Mouse (Mus musculus) neural tube, embryonic 10.5 days (tissue): ENCODE data around the gene Tle1.

Experiments used
- DNase-seq: peaks from one replicate; pipeline ENCODE4 v3.0.0-alpha.2; 2017; ENCODE audit warnings: low spot score; ENCODE audit errors: extremely low spot score

The Tle1 gene

DNA sequence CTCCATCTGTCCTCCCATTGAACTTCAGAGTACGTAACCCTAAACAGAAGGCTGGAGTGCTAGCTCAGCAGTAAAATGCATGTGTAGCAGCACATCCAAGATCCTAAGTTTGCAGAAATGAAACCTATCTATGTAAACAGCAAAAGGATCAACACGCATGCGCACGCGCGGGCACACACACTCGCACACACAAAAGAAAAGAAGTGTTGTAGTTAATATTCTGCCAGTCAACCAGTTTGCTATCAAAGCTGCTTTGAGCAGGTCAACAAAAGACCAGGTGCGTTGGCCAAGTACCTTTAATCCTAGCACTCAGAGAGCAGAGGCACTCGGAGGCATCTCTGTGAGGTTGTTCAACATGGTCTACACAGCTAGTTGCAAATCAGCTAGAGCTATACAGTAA lies 35.0 kb downstream of the Tle1 start:
- no peak for DNase-seq

DNA sequence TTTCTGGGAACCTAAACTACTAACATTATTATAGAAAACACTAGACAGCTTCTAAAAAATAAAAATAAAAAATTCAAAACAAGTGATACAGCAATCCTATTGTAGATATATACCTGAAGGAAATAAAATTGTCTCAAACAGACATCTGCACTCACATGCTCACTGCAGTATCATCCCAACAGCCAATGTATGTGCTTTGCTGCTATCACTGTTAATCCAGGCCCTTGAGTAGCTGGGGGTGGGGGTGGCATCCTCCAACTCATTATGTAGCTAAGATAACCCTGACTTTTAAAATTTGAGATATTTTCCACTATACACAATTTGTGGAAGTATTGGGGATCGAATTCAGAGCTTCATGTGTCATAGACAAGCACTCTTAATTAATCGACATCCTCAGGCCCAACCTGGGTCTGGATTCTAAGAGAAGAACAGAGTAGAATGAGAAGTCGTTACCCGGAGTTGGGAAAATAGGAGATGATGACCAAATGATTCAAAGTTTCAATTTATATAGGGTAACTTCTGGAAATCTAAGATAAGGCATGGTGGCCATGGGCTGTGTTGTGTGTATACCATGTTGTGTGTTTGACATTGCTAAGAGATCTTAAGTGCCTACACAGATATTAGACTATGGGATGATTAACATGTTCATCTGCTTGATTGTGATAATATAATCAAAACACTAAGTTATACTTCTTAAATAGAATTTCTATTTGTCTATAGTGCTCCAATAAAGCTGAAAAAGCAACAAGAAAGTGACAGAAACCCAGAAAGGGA lies 38.1 kb downstream of the Tle1 start:
- no peak for DNase-seq

DNA sequence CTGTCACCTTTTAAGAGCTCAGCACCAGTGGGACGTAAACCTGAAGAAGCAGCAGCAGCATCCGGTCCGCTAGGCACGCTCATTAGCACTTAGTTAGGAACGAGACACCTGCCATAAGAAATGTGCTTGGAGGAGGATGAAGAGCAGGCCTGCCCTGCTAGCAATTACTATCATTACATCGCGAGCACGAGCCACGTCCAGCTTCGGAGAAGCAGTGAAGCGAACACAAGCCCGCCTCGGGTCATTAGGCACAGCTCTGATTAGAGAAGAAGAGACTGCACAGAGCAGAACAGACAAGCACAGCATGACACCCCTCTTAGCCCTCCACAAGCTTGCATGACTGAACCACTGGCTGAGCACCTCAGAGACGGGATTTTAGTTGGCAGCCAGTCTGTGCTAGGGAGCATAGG lies 40.6 kb downstream of the Tle1 start:
- DNase-seq: peak; percentile 38

DNA sequence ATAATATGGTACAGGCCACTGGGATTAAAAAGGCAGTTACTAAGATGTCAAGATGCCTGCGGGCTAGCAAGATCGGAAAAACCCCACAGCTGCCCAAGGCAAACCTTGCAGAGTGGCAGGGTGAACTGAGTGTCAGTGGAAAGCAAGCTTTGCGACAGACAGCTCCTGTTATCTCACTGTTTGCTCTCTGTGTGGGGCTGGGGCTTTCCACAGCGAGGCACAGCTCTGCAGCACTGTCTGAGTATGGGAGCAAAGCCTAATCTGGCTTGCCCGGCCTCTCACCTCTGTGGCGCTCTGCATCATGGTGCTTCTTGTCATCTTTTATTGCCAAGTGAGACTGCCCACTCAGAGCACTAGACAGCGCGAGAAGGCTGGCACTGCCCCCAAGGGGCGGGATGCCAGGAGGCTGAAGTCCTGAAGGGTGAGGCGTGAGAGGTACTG lies 42.8 kb downstream of the Tle1 start:
- DNase-seq: no peak

DNA sequence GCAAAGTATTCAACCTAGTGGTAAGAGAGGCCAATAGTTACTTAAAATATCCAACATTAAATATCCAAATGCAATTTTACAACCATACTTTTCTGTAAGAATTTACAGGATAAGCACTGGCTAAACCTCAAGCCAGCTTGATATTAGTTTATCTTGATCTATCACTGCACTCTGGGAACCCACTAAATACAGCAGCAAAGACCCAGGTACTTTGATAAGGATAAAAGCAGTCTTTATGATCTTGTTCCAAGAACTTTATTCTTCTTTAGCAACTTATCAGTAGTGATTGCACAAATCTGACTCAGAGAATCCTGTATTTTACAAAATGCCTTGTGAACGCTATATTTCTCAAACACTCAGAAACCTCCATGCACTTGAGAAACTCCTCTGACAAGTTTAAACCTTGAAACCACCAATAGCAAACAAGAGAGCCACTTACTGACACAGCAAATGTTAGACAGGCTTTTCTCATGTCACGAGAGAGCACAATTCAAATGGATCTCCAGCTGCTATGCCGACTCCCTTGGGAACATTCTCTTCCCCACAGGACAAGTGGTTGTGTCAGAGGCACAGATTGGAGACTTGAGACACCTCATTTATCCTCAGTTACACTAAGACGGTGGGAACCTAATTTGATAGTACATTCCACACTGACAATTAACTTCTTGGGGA lies 50.1 kb downstream of the Tle1 start:
- no peak for DNase-seq

DNA sequence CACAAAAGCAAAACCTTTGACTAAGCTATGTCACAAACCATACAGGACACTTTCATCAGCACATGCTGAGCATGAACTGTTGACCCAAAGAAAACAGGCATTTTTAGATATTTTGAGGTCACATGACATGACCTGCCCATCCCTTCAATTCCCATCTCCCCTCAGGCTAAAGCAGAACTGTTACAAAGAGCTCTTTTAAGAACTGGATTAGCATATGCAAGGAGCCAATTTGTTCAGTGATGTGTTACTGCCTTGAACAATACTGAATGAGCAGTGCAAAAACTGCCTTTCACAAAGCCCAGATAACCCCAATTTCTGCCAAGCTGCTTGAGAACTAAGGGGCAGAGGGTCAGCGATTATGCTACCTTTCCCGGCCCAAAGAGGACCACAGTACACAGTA lies 54.7 kb downstream of the Tle1 start:
- DNase-seq: no peak

DNA sequence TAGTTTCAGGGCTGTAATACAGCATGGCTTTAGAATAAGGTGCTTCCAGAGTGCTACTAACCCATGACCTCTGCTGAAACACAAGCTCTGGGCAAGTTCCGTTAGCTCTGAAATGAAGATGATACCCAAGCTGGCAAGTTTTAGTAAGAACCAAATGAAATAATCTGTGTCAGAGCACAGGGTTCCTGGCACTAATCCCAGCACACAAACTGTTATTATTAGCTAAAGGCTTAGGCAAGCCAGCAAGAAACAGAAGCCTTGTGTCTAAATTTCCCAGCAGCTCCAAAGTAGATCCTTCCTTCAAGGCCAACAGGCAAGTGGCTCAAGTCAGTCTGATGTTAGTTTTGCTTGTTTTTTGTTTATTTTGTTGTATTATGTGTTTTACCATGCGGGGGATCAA lies 56.2 kb downstream of the Tle1 start:
- no peak for DNase-seq

DNA sequence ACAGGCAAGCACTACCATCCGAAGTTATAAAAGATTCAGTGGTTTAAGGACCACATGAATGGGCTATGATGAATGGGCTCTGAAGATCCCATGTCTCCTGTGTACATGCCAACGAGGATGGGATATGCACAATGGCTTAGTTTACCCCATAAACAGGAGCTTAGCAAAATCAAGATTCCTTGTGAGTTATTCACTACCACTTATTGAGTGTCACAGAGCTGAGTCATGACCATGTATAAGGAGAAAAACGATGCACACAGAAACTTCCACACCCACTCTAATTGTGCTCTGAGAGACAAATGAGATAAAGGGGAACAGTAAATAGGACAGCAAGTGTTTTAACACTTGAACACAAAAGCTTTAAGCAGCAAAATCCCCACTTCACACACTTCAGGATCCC lies 60.0 kb downstream of the Tle1 start:
- DNase-seq: no peak

DNA sequence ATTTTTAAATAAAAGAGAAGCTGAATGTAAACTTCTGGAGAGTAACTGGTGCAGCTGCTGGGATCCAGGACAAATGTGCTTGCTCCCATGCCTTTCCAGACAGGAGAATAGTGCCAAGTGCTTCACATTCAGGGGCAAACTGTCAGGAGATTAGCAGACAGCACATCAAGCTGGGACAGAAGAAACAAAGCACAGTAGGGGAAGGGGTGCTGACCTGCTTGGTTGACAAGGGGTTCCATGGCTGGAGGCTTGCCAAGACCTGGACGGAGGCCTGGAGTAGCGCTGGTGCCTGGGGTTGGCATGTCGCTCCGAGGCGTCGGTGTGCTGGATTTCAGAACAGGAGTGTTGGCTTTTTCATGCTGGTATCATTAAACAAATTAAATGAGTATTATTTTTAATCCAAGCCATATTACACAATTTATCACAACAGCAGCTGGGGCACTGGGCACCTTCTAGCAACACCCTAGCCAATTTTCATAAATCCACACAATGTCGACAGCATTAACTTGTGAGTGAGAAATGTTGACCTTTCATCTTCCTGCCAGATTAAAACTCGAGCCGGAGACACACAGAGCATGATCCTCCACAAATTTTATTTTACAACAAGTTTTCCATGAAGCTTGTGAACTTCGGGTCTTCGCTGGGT lies 61.1 kb downstream of the Tle1 start:
- DNase-seq: no peak

DNA sequence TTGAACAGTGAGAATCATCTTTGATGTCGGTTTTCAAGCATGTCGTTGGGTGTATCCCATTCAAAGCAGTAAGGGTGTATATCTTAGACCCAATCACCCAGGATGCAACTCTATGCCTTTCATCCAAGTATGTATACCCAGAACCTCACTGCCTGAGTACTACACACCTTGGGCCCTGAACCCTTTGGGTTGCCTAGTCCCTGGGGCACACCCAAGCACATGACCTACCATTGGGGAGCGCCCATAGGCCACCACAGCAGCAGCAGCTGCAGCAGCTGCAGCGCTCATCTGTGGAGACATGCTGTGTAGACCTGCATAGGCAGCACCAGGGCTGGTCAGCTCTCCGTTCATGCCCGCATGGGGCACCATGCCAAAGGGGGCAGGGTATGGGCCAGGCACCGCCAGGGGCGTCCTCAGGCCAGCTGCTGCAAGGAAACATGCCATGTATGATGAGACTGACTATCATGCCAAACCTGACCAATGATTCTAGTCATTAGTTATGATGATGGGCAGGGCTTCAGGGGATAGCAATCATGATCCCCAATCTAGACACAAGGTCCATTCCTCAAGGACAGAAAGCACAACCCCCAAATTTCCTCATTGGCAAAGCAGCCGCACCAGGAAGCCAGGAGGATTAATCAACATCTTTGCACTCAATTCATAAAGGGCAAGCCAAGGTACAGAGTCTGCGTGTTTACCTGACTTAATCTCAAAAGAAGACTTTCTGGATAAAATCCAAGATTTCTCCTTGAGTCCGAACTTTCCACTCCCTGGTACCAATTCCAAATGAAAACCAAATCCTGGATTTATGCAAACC lies 62.2 kb downstream of the Tle1 start:
- no peak for DNase-seq

DNA sequence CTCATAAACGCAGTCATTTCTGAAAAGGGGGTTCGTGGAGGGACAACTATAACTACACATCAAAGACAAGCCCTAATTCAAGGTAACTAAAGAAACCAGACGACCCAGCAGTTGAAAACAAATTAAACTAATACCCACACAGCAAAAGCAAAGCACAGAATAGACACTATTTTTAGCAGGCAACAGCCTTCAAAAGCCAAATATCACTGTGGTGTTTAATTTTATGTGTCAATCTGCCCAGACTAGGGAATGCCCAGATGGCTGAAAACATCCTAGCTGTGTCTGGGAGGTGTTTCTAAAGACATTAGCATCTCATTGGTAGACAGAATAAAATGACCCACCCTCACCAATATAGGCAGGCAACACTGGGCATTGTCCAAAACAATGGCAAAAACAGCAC lies 68.1 kb downstream of the Tle1 start:
- no peak for DNase-seq

DNA sequence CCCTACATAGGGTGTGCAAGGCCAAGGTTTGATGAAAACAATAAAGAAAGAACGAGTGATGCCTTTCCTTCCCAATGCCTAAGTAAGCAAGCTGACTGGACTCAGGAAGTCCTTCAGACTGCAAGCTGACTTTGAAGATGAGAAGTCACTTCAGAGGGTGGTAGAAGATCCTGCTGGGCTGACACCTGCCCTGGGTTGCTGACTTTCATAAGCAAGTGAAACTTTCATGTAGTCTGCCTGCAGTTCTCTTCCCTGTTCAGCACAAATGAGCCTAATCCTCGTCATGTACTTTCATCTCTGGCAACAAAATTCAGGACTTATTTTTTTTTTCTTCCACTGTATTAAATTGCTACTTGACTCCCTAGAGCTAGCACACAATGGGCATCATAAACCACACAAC lies 73.1 kb downstream of the Tle1 start:
- DNase-seq: no peak

DNA sequence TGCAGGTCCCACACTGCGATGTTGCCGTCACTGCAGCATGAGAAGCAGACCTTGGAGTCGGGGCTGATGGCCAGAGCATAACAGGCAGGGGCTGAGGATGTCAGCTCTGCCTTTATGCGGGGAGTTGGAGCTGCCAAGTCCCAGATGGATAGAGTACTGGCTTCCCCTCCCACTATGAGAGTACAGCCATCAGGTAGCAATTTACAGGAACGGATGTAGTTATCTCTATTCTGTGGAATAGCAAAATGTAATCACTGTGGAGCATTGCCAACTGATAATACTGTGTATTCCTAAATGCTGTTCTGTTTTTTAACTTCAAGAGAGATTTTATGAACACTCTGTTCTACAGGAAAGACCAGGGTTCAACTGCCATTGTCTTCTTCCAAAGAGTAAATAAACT lies 75.9 kb downstream of the Tle1 start:
- DNase-seq: no peak

DNA sequence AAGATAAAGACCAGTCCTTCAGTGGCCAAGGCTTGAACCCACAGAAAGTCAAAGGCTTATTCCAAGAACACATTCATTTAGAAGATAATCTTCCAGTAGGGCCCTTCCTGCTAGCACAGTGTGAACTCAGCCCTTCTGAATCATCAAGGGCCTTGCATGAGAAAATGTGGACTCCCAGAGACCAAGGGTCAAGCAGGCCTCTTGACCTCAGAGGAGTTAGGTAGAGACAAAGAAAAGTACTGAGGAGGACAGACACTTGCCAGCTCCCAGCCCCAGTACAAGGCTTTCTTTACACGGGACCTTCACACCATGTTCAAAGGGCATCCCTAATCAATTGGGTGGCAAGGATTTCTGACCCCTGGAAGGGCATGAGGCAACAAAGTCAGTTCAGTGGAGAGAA lies 77.9 kb downstream of the Tle1 start:
- no peak for DNase-seq

DNA sequence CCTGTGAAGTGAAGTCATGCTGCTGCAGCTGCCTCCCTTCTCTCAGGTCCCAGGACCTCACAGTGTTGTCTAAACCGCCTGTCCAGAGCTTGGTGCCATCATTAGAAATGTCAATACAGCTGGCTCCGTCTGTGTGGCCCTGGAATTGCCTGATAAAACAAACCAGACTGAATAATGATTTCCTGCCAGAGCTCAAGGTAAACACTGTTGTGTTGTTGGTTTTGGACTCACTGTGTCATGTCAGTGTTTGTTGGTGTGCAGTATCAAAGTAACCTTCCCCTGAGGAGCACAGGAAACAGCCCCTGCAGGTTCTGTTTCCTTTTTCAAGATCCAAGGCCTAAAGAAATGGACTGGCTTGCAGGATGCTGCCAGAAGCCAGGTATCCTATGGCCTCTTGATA lies 78.4 kb downstream of the Tle1 start:
- DNase-seq: no peak

DNA sequence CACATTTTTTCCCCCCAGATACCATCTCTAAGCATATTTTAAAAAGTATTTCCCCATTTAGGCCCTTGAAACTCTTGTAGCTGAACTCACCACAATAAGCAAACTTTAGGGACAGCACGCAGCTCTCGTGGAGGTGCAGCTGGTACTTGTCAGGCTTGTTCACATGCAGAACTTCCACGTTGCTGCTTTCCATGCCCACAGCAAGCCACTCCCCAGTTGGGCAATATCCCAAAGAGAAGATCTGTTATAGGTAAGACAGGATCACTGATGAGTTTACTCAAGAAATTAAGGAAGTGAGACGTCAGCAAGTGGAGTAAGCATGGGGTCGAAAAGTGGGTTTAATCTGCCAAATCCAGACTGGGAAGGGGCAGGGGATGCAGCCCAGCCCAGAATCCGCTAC lies 80.7 kb downstream of the Tle1 start:
- no peak for DNase-seq

DNA sequence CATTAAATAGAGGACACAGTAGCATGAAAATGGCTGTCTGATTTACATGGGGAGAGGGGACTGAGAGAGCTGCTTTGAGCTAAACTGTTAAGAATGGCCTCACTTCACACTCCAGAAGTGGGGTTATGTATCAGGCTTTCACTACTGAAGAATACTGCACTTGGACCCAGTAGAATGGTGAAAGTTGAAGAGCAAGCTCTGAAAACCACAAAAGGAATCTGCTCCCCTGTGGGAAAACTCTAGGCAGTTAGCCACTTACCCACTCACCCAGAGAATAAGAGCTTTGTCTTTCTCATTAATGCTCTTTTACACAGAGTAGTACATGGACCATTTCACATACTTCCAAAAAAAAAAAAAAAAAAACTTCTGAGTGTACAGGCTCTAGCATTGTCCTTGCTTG lies 95.0 kb downstream of the Tle1 start:
- DNase-seq: no peak

DNA sequence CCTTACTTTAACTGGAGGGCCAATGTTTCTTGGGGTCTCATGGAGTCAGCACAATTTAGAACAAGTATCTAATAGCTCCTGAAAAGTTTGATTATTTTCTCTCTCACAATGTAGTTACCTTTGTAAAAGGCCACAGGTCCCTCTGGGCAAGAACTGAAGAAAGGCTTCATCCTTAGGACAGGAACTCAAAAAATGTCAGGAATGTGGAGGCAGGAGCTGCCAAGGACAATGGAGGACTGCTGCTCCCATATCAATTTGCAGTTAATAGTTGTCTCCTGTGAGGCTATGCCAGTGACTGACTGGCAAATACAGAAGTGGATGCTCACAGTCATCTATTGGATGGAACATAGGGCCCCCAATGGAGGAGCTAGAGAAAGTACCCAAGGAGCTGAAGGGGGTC lies 96.5 kb downstream of the Tle1 start:
- no peak for DNase-seq

DNA sequence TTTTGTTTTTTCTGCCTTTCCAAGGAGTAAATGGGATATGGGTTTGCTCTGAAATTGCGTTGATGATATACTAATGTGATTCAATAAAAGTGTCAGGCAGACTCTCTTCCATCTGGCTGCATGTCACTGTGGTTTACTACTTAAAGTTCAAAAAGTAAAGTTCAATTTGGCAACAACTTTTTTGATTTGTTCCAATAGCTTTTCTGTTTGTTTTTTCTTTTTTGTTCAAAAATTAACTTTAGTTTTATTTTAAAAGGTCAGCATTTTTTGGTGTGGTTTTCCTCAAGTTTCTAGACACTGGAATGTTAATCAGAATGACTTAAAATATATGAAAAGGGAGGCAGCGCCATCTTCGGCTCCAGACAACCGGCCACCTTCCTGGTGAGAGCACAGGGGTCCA lies 112.9 kb downstream of the Tle1 start:
- no peak for DNase-seq

DNA sequence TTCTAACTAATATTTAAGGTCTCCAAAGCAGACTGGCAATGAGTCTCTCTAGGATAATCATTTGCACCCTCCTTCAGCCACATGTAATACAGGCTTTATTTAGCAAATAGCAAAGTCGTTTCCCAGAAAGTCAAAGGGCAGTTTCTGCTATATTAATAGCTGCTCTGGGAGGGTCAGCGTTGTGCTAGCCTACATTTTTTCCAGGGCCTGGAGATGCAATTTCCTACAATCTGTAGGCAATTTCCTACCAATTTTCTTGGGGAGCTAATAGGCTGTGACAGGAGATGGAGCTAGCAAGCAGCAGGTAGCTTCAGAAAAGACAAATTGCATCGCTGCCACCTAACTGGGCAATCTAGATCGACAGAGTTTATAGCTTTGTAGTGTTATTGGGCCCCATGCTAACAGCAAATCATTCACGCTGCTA lies 131.6 kb downstream of the Tle1 start:
- no peak for DNase-seq

DNA sequence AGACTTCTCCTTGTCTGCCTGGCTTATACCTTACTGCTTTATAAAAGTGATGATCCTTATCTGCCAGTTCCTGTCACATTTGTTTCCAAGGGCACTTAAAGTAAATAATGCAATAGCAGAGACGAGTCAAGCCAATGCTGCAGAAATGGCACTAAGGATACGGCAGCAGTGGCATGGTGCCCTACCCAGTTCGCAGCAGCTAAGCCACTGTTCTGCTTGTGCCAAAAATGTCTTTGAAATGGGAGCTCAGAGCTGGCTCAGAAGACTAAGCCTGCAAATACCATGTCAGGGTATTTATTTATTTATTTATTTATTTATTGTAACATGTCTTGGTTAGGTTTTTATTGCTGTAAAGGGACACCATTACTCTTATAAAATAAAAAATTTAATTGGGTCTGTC lies 132.8 kb downstream of the Tle1 start:
- no peak for DNase-seq
